Comparison of ENCODE assay signal across 8 mouse cellular contexts in genomic region chr6:70714239-70714638, GRCm38 (mm10).
DNase-seq lines count a peak whose midpoint lies in the region; ATAC-seq and TF ChIP-seq lines count a peak whose summit lies in the region.

No protein-coding gene starts in this region.

- H3K4me3 ChIP-seq in embryonic facial prominence, embryonic 10.5 days: peak overlapping the region; percentile 31; the same call in 1 of the 2 replicates
- no peak overlapping the region for H3K4me3 ChIP-seq in kidney, adult 2 months (ENCODE audit: insufficient read depth, low read depth, low read length)
- H3K4me3 ChIP-seq in limb, embryonic 10.5 days: no peak overlapping the region
- H3K4me3 ChIP-seq in midbrain, embryonic 13.5 days (replicated peaks): peak overlapping the region; percentile 18

- peak; percentile 63 for DNase-seq in 3T3-L1 (ENCODE audit: low read depth, low spot score)
- peak; percentile 34 for DNase-seq in adrenal gland, adult 8-10 months
- DNase-seq in embryonic facial prominence, embryonic 10.5 days (ENCODE audit: low spot score): peak; percentile 69
- DNase-seq in heart, adult 18-20 months: peak; percentile 33 to 65
- DNase-seq in kidney, adult 2 months: peak; percentile 74
- DNase-seq in limb, embryonic 10.5 days (ENCODE audit: low spot score): peak; percentile 70
- peak; percentile 70 to 82 for DNase-seq in spleen, postnatal 10 days (ENCODE audit: low spot score in 2 of 2)

- peak; percentile 52; the same call in 1 of the 2 replicates for ATAC-seq in midbrain, embryonic 13.5 days

- H3K9ac ChIP-seq in midbrain, embryonic 13.5 days (replicated peaks): no peak overlapping the region

- TF ChIP-seq CTCF in kidney, adult 2 months (conservative IDR thresholded peaks at IDR 0.05; ENCODE audit: insufficient read depth, insufficient read length, low read depth, low read length): peak; percentile 74

- no peaks in the 10 kb centered on the region for H3K9me3 ChIP-seq in embryonic facial prominence, embryonic 10.5 days
- no peaks in the 10 kb centered on the region for H3K9me3 ChIP-seq in limb, embryonic 10.5 days (replicated peaks)
- H3K9me3 ChIP-seq in midbrain, embryonic 13.5 days: no peaks in the 10 kb centered on the region

- H3K27me3 ChIP-seq in embryonic facial prominence, embryonic 10.5 days (replicated peaks; ENCODE audit: low read depth, poor library complexity, severe bottlenecking): no peaks in the 10 kb centered on the region
- H3K27me3 ChIP-seq in kidney, adult 2 months (replicated peaks; ENCODE audit: control insufficient read depth, insufficient read depth, low read length): no peaks in the 10 kb centered on the region
- no peaks in the 10 kb centered on the region for H3K27me3 ChIP-seq in limb, embryonic 10.5 days (ENCODE audit: low read depth, poor library complexity, severe bottlenecking)
- H3K27me3 ChIP-seq in midbrain, embryonic 13.5 days: no peaks in the 10 kb centered on the region

- no peaks in the 10 kb centered on the region for H3K4me1 ChIP-seq in embryonic facial prominence, embryonic 10.5 days
- H3K4me1 ChIP-seq in kidney, adult 2 months (ENCODE audit: control insufficient read depth, insufficient read depth, low read length): no peaks in the 10 kb centered on the region
- no peaks in the 10 kb centered on the region for H3K4me1 ChIP-seq in limb, embryonic 10.5 days
- H3K4me1 ChIP-seq in midbrain, embryonic 13.5 days (replicated peaks): no peaks in the 10 kb centered on the region

- no peak overlapping the region for H3K27ac ChIP-seq in embryonic facial prominence, embryonic 10.5 days (replicated peaks)
- no peak overlapping the region for H3K27ac ChIP-seq in kidney, adult 2 months (ENCODE audit: insufficient read depth, low read depth, low read length)
- H3K27ac ChIP-seq in limb, embryonic 10.5 days: no peak overlapping the region
- H3K27ac ChIP-seq in midbrain, embryonic 13.5 days: no peak overlapping the region

- H3K36me3 ChIP-seq in embryonic facial prominence, embryonic 10.5 days (replicated peaks): no peaks in the 10 kb centered on the region
- no peaks in the 10 kb centered on the region for H3K36me3 ChIP-seq in kidney, adult 2 months (ENCODE audit: control insufficient read depth, insufficient read depth, low read length)
- H3K36me3 ChIP-seq in limb, embryonic 10.5 days: no peaks in the 10 kb centered on the region
- no peaks in the 10 kb centered on the region for H3K36me3 ChIP-seq in midbrain, embryonic 13.5 days

- WGBS in embryonic facial prominence, embryonic 10.5 days: 19% methylated on average over 6 of the region's 6 CpGs
- 12% methylated on average over 6 of the region's 6 CpGs for WGBS in kidney, adult 2 months
- WGBS in limb, embryonic 10.5 days: 22% methylated on average over 6 of the region's 6 CpGs
- 17% methylated on average over 6 of the region's 6 CpGs for WGBS in midbrain, embryonic 13.5 days

- peak overlapping the region; percentile 43 for H3K4me2 ChIP-seq in midbrain, embryonic 13.5 days (replicated peaks)

- no peak for TF ChIP-seq POLR2A in kidney, adult 2 months (IDR thresholded peaks at IDR 0.05; ENCODE audit: low read depth, low read length)

Comparison
In these comparisons a context has a peak if more than half of its experiments do, and no peak if none do; other contexts are left out.
1. H3K4me3 ChIP-seq: peak in embryonic facial prominence, embryonic 10.5 days (single experiment) and midbrain, embryonic 13.5 days (single experiment); none in kidney, adult 2 months (single experiment) and limb, embryonic 10.5 days (single experiment).
2. Peak in every context shown above with its lines, with median percentiles within 50 percentile points of each other: DNase-seq.